Mouse (Mus musculus): ENCODE measurements around the gene Rasgef1b.

The Rasgef1b gene

DNA sequence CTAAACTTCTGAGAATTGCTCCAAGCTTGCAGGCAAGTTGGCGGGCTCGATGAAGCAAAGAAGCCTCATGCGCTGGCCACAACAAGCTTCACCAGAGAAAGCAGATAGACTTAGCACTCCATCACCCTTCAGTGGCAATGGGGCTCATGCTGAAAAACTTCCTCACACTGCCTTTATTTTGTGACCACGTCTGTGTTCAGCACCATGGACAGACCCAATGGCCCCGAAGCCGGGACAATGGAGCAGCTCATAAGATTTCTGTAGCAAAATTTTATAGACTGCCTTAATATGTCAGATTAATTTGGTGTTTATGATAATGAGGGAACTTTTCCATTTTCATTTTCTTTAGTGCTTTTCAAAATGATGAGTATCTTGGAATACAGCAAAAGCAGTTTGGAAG, 21.6 kb downstream of the Rasgef1b start:
- DNase-seq (ENCODE audit: low spot score), result no peak

DNA sequence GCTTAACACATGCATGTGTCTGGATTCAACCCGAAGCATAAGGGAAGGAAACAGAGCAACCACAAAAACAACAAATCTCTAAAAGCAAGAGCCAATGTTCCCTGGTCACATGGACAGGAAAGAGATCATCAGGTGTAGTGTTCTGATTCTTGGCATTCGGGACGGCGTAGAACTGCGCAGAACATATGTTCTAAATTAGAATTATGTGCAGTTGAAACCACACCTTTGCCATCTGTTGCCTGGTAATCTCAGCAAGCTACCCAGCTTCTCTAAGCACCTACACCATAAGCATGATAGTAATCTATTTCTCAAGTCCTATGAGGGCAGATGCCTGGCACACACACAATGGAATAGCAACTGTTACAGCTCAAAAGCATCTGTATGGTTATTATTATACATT, 27.1 kb downstream of the Rasgef1b start:
- no peak for DNase-seq (ENCODE audit: low spot score)

DNA sequence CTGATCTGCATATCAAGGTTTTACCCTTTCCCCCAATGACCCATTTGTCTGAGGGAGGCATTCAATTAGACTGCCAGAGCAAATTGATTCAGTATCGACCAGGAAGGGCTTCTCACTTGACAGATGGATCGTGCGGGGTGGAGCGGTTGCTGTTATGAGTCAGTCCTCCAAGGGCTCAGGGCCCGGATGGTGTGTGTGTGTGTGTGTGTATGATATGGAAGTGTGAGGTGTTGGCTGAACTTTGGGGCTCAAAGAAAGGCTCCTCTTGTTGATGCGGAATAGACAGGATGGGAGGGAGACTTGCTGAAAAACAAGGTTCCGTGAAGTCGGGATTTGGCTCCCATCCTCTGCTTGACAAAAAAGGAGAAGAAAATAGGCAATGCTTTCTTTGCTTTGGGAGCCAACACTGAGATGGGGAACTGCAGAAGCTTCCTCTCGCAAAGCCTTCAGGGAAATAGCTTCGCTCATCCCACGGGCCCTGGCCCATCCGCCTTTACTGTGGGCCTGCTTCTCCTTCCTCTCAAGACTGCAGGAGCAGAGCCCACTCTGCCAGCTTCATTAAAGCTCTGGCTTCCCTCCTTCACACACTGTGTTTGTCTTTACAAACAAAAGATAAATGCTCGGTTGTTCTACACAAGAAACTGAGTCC, 34.0 kb downstream of the Rasgef1b start:
- DNase-seq (ENCODE audit: low spot score), result no peak

DNA sequence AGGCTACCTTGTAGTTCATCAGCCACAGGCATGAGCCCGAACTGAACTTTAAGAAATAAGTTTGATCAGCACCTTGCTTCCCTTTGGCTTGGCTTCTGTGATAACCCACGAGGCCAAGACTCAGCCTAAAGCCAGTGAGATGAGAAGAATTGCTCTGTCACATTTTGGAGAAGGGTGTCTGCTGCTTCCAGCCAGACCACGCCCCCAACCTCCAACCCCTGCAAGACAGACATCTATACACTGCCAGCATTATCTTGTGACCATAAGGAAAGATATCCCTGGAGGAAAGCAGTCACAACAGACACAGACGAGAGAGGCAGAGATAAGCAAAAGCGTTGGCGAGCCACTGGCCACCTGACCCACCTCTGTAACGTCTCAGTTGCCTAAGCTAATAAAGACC, 39.0 kb downstream of the Rasgef1b start:
- DNase-seq (ENCODE audit: low spot score), result no peak

DNA sequence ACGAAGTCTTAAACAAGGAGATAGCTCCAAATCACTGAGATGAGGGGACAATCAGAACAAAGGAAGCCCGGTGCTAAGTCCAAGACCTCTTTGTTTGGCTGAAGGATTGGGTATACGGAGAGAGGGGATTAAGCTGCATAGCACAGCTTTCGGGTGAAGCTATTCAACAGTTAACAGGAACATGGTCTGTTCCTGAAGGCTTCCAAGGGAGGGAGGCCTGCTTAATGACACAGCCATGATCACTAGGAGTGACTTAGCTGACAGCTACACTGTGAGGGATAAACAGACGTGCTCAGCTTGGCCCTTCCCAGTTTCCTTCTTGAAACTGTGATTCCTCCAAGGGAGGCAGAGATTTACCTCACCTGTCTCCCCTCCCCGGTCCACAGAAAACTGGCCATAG, 41.0 kb downstream of the Rasgef1b start:
- DNase-seq (ENCODE audit: low spot score), result no peak

DNA sequence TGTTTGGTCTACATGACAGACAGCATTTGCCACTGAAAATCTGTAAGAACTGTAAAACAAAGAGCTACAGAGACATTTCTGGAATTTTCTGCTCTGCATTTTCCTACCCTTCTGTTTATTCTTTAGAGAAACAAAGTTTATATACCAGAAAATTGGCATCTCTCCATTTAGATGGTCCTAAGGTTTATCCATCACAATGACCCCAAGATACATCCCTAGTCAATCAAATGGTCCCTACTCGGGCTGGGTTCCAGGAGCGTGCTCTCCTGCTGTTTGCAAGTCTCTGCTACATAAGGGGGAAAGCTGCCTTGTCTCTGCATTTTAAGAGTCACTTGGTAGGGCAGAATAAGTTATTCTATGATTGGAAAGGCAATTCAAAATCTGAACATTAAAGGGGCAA, 44.8 kb downstream of the Rasgef1b start:
- no peak for DNase-seq (ENCODE audit: low spot score)

DNA sequence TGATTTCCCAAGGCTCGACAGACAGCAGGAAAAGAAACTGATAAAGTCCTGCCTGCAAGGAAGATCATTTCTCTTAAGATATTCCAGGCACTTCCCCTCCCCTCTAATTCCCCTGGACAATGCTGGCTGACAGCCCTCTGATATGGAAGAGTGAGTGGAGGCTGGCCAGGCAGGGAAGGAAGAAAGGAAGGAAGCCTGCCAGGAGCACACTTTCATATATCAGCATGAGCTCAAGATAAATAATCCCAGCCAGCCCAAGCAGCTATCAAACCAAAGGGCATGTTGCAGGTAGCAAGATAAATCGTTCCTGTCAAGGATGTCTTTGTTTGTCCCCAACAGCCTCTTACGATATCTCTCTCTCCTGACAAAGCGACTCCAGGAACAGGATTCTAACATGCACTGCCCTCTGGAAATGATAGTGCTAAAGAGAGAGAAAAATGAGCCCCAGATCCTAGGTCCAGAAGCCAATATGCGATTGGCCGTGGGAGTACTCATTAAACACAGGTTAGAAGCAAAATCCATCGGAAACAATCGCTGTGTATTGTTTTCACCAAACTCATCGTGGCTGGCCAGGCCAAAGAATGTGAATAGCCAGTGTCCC, 58.8 kb downstream of the Rasgef1b start:
- DNase-seq (ENCODE audit: low spot score), result no peak

DNA sequence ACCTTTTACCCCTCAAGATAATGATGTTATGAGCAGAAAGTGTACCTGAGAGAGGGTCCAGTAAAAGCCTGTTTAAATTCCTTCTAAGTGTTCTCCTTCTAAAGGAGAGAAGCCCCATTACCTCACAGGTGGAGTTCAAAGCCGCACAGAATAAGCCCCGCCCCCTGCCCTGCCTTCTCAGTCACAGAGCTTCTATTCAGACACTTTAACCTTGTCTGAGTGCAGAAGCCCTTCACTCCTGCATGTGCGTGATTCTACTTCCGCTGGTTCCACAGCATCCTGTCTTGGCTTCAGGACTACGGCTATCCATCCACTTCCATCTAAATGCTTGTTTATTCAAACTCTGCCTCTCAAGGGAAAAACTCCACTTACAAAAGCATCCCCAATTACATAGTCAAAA, 72.8 kb downstream of the Rasgef1b start:
- DNase-seq (ENCODE audit: low spot score), result no peak

DNA sequence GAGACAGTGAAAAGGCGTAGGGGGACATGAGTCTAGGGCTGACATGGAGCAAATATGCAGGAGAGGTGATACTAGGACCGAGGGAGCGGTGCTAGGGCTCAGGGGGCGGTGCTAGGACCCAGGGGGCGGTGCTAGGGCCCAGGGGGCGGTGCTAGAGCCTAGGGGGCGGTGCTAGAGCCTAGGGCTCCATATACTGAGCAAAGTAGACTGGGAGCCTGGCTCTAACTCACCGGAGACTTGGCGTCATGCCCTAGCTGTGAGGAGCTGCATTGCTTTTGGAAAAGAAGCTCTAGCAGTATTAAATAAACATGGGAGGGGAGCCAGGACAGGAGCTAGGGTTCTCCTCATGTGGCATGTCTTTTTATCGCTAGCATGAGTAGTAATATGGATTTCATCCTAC, 75.9 kb downstream of the Rasgef1b start:
- DNase-seq (ENCODE audit: low spot score), result no peak

DNA sequence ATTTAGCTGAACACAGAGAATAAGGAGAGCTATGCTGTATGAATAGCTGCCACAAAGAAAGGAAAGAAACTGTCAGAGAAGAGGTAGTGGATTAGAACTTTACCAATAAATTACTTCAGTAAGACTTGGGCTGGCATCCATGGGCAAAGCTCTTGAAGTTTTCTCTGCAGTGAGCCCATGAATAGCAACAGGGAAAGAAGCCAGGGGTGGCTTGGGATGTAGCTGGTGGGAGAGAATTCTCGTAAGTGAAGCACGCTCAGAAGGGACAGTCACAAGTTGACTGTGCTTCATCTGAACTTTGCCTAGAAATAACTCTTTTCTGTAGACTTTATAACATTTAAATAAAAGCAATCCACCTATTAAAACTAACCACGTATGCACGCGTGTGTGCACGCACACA, 87.5 kb downstream of the Rasgef1b start:
- no peak for DNase-seq (ENCODE audit: low spot score)

DNA sequence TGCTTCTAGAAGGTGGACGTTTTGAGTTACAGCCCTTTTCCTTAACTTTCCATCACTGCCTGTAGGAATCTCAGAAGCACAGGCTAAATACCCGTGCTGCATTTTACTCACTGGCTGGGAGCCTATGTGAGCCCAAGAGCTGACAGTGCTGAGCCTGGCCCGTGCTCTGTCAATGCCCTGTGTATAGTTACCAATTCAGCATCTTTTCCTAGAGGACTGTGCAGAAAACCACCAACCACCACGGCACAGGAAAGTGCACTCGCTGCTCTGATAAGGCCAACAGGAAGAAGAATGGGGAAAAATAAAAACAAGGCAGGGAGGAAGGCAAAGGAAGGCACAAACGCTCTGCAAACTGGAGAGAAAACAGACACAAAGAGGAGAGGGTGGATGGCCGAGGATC, 92.3 kb downstream of the Rasgef1b start:
- no peak for DNase-seq (ENCODE audit: low spot score)

DNA sequence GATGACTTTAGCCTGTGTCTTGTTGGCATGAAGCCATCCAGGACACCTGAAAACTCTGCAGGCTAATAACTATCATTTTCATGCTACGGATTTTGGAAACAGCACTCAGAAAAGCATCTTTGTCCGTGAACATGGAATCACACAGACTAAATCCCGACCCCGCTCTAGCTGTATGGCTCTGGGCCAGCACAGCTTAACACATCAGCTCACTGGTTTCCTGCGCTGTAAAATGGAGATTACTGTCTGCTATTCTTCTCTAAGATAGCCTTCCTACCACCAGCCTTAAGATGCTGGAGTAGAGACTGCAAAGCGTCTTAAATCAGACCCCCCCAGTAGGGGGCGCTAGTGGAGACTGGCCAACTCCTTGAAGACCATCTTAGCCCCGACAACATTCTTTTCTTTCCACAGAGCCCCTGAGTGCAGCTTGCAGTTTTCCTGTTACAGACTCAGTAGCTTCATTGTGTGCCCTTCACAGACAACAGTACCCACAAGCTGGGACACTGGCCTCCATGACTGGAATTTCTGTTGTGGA, 94.8 kb downstream of the Rasgef1b start:
- no peak for DNase-seq (ENCODE audit: low spot score)

DNA sequence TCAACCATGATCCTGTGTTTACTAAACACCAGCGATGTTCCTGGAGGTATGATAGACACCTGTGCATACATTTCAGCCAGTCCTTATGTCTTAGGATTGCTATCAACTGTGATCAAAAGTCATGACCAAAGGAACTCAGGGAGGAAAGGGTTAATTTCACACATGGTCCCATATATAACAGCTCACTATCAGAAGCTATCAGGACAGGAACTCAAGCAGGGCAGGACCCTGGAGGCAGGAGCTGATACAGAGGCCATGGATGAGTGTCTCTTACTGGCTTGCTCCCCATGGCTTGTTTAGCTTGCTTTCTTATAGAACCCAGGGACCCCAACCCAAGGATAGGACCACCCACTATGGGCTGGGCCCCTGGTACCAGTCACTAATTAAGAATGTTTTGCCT, 95.3 kb downstream of the Rasgef1b start:
- DNase-seq (ENCODE audit: low spot score), result no peak

DNA sequence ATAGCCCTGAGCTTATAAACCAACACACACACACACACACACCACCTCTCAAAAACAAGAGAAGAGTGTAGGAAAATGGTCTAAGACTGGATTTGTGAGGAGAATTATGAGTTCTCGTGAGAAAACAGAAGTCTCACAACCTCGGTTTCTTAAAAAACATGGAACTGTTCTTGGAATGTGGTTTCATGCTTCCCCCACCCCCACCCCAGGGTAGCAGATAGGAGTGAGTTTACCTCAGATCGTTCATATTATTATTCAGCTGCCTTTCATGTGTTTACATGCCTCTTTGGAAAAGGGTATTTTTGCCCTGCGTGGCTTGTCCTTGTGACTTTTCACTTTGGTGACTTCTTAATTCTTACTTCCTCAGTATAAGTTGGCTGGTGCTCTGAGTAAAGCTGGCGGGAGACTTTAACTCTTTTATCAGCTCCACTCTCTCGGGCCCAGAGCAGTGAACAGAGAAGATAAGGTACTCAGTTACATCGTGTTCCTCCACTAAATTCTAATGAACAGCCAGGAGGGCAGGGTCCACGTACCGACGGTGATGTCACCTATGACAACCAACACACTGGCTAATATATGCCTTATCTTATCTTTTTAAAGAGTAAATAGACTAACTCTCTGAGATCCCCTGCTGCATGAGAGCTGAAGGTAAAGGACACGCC, 96.1 kb downstream of the Rasgef1b start:
- no peak for DNase-seq (ENCODE audit: low spot score)

DNA sequence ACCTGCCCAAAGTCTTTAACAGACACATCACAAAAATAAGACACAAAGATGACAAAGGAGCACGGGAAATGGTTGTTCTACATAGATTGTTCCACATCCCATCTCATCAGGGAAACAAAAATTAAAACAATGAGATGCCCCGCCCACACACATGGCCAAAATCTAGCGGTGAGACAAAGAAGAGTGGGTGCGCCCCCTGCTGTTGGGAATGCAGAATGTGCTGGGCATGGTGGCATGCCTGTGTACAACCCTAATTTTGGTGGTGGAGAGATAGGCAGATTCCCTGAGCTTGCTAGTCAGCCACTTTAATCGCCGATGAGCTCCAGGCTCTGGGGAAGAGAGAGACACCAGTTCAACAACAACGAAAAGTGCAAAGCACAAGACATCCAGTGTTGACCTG, 98.8 kb downstream of the Rasgef1b start:
- DNase-seq (ENCODE audit: low spot score), result no peak

DNA sequence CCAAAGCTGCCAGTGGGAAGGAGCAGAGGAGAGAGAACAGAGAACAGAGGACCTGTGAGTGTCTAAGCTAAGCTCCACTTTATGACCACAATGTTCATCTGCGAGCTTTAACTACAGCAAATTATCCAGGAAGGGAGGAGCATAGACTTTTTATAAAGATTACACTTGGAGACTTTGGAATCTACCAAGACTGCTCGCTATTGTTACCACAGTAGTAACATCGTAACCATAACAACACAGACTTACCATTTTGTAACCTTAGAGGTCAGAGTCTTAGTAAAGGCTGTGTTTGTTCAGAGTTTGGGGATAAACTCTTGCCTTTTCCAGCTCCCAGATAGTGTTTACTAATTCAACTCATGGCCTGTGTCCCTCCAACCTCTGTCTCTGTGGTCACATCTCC, 103.3 kb downstream of the Rasgef1b start:
- no peak for DNase-seq (ENCODE audit: low spot score)

DNA sequence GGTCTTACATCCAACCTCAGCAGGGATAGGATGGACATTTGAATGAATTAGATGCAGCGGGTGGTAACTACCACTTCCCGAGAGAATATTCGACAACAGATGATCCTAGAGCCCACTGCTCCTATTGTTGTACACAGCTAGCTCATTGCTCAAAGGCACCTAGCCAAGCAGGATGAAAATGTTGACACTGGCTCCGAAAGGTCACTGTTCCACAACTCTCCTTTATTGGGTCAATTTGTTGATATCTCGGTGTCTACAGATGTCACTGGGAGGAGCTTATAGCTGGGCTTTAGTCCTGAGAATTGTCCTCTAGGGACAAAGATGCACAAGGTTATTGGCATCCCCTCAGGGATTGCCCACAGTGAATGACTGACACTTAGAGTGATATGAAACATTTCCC, 108.1 kb downstream of the Rasgef1b start:
- no peak for DNase-seq (ENCODE audit: low spot score)

DNA sequence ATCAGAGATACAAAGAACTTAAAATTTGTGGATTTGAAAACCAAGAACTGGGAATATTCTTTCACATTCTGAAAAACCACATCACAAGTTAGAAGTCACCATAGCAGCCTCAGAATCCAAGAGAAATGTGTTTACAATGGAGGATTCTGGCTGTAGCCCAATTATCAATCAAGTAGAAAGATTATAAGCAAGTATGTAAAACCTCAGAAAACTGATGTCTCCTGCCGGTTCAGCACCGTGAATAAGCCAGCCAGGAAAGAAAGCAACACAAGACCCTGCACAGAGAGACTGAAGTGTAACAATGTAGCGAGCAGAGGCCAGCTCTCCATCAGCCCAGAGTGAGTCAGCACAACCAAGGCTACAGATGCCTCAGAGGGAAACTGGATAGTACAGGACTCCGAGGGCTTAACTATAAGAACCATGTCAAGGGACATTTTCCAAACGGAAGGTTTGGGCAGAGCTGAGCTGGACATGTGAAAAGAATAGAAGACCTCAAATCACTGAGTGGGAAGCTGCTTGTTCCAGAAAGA, 111.5 kb downstream of the Rasgef1b start:
- no peak for DNase-seq (ENCODE audit: low spot score)

DNA sequence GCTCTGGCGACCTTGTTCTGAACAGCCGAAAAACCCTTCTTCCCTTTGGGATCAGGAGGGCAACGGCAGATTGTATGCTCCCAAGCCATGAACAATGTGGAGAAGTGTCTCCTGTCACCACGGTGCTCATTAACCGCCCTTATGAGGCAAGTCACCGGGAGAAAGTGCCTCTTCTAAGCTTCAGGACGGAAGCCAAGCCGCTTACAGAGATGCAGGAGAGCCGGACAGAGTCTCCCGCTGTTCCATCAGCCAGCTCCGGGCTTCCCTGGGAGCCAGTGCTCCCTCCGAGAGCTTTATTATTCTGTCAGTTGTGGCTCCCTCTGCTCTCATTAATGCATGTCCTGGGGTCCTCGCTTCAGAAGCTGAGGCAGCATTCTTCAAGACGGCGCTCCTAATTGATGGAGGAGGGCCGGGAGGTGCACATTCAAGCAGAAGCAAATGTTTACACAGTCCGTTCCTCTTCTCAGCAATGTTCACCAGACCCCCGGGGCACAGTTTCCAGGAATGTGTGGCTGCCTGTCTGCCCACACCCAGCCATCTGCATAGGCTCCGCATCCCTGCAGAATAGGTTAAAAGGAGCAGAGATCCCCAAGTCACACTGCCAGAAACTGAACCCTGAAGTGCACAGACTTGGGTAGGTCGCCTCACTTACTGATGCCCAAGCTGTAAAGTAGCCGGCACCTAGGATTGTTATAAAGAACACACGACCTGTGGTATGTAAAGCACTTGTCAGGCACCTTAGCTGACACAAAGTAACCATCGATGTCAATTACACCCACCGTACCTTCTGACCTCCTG, 115.3 kb downstream of the Rasgef1b start:
- no peak for DNase-seq (ENCODE audit: low spot score)

DNA sequence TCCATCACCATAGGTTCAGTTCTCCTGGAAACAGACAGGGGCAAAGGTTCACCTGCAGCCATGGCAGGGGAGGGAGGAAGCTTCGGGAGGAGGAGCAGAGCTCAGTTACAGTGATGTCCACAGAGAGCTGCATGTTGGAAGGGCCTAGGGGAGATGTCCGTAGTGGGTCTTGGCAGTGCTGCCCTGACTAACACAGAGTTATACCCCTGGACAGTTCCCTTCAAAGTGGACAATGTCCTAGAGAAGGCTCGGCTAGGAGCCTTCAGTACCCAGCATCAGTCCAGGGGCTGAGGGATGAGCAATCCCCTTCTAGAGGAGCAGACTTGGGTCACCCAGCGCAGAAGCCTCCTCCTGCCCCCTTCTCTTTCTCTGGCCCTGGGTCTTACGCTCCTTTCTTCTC, 121.3 kb downstream of the Rasgef1b start:
- no peak for DNase-seq (ENCODE audit: low spot score)

DNA sequence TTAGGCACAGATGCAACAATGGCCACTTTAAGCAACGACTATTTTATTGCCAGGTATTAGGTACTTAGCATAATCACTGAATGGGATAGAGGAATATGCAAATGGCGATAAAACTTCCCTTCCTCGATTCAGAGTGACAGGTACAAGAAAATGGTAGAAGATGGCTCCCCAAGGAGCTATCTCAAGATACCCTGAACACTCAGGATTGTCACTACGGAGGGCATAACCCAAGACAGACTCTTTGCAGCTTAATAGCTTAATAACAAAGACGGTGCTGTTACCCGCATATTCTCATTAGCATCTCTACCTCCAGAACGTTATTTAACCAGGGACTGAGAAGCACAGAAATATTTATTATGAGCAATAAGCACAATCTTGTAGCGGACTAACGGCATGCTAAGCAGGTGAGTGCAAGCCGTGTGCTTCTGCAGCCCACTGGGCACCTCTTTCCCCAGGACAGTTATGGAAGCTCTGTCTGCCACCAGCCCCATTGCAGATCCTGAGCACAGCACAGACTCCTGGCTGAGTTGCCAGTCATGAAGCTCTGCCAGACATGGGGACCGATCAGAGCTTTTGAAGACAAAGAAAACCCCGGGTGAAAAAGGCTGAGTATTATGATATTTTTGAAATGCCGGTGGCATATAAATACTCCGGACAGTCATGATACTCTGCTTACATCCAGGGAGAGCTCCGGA, 122.6 kb downstream of the Rasgef1b start:
- DNase-seq (ENCODE audit: low spot score), result no peak

All from left cerebral cortex, adult 11 months (tissue).